Mouse (Mus musculus) bone marrow macrophage, adult 2 months (primary cell): ENCODE data around the gene Sec13. TPM values are rescaled to one million over a fixed set of nuclear protein-coding genes. Genes with fewer than 3 reads are reported as not detected.
A peak's percentile ranks its signal among the peaks of the same experiment; 100 is the strongest.

ENCODE experiments used
- H3K27ac ChIP-seq: 2 replicates; pipeline ENCODE4 v1.5.1; 2012; ENCODE audit warnings: low read depth, low read length; ENCODE audit not compliant: insufficient read depth
- H3K4me1 ChIP-seq: 2 replicates; pipeline ENCODE4 v1.6.1; 2012; ENCODE audit warnings: low read length; ENCODE audit not compliant: control insufficient read depth, insufficient read depth
- H3K4me3 ChIP-seq: 2 replicates; pipeline ENCODE4 v1.5.1; 2012; ENCODE audit warnings: mild to moderate bottlenecking, low read length, moderate library complexity; ENCODE audit not compliant: insufficient read depth
- CTCF ChIP-seq: IDR thresholded peaks from 2 replicates; pipeline ENCODE4 v1.5.1; 2012; ENCODE audit warnings: low read depth, mild to moderate bottlenecking, low read length, moderate library complexity
- POLR2A ChIP-seq: IDR thresholded peaks from 2 replicates; pipeline ENCODE4 v1.6.1; 2012; ENCODE audit warnings: mild to moderate bottlenecking, low read depth, low read length, borderline replicate concordance
- polyA plus RNA-seq: library from polyadenylated mRNA; stranded (reverse); fragments of >200 nt; gene quantifications from 2 replicates; pipeline ENCODE4 v1.2.4, GENCODE M21; 2012; ENCODE audit not compliant: missing spikeins, insufficient read depth, insufficient read length

Sec13 gene
- polyA plus RNA-seq, 1 experiment = 59.9 TPM

GRCm38 (mm10) chr6:113692661-113693133 is 47.8 kb downstream of the Sec13 start:
- TF ChIP-seq POLR2A = no peak
- no peak for TF ChIP-seq CTCF
- Histone ChIP-seq H3K4me3 (no peak overlapping the region), H3K27ac (peak overlapping the region; percentile 80), H3K4me1 (peaks cover 51% of the 10 kb centered on the region)

- Histone ChIP-seq H3K4me1 (peaks cover 49% of the 10 kb centered on the region), H3K27ac (peak overlapping the region; percentile 75), H3K4me3 (peak overlapping the region; percentile 7; the same call in 1 of the 2 replicates)
- TF ChIP-seq POLR2A (no peak), CTCF (no peak)
These were observed 49.5 kb downstream of the Sec13 start for GRCm38 (mm10) chr6:113691084-113691462.

GRCm38 (mm10) chr6:113690400-113691083 is 50.0 kb downstream of the Sec13 start:
- peak overlapping the region; percentile 75 for H3K27ac ChIP-seq
- peak overlapping the region; percentile 7; the same call in 1 of the 2 replicates for H3K4me3 ChIP-seq
- H3K4me1 ChIP-seq = peaks cover 43% of the 10 kb centered on the region
- TF ChIP-seq CTCF (no peak), POLR2A (no peak)

- Histone ChIP-seq H3K4me1 (peaks cover 39% of the 10 kb centered on the region), H3K27ac (peak overlapping the region; percentile 75), H3K4me3 (no peak overlapping the region)
- TF ChIP-seq CTCF (no peak), POLR2A (no peak)
These were observed 50.5 kb downstream of the Sec13 start for GRCm38 (mm10) chr6:113690008-113690399.

- Histone ChIP-seq H3K27ac (no peak overlapping the region), H3K4me3 (no peak overlapping the region), H3K4me1 (peaks cover 23% of the 10 kb centered on the region)
- TF ChIP-seq POLR2A (no peak), CTCF (no peak)
These were observed 53.9 kb downstream of the Sec13 start for GRCm38 (mm10) chr6:113686551-113687125.

GRCm38 (mm10) chr6:113683081-113683825 is 57.3 kb downstream of the Sec13 start:
- H3K4me1 ChIP-seq = peaks cover 32% of the 10 kb centered on the region
- TF ChIP-seq CTCF = no peak
- TF ChIP-seq POLR2A = no peak
- H3K4me3 ChIP-seq = no peak overlapping the region
- no peak overlapping the region for H3K27ac ChIP-seq

- peak overlapping the region; percentile 64 for H3K27ac ChIP-seq
- H3K4me1 ChIP-seq = peaks cover 49% of the 10 kb centered on the region
- H3K4me3 ChIP-seq = no peak overlapping the region
- TF ChIP-seq POLR2A = no peak
- peak; percentile 62 for TF ChIP-seq CTCF
These were observed 59.3 kb downstream of the Sec13 start for GRCm38 (mm10) chr6:113681271-113681670.

GRCm38 (mm10) chr6:113679993-113680566 is 60.5 kb downstream of the Sec13 start:
- Histone ChIP-seq H3K27ac (peak overlapping the region; percentile 53), H3K4me1 (peaks cover 55% of the 10 kb centered on the region), H3K4me3 (no peak overlapping the region)
- TF ChIP-seq CTCF (peak; percentile 42), POLR2A (no peak)

- H3K27ac ChIP-seq = no peak overlapping the region; the same call in 1 of the 2 replicates
- H3K4me1 ChIP-seq = peaks cover 55% of the 10 kb centered on the region
- no peak for TF ChIP-seq CTCF
- TF ChIP-seq POLR2A = no peak
These were observed 62.1 kb downstream of the Sec13 start for GRCm38 (mm10) chr6:113678246-113679012.

More at GRCm38 (mm10) chr6:113678246-113679012, 62.1 kb downstream of the Sec13 start:
- no peak overlapping the region for H3K4me3 ChIP-seq

Other genes with a start within 250 kb of the Sec13 start
- gene Prrt3, start 238.8 kb downstream of the Sec13 start, polyA plus RNA-seq = not detected in 2 replicates
- 82.6 and 88.7 TPM in 2 replicates for gene Emc3, start 209.1 kb downstream of the Sec13 start, polyA plus RNA-seq
- gene Fancd2, start 209.1 kb downstream of the Sec13 start, polyA plus RNA-seq = 6.9 and 7.8 TPM in 2 replicates
- gene Fancd2os, start 140.0 kb downstream of the Sec13 start, polyA plus RNA-seq = not detected in 2 replicates
- gene Brk1, start 136.0 kb downstream of the Sec13 start, polyA plus RNA-seq = 300 and 316 TPM in 2 replicates
- 27.7 and 30.8 TPM in 2 replicates for gene Vhl, start 116.8 kb downstream of the Sec13 start, polyA plus RNA-seq
- 54.3 and 57.5 TPM in 2 replicates for gene Irak2, start 102.3 kb downstream of the Sec13 start, polyA plus RNA-seq
- gene Tatdn2, start 43.7 kb downstream of the Sec13 start, polyA plus RNA-seq = 27.9 and 32.1 TPM in 2 replicates
- gene Ghrl, start 20.9 kb downstream of the Sec13 start, polyA plus RNA-seq = not detected in 2 replicates